Mouse (Mus musculus) thymus, postnatal 4 days (tissue): ENCODE data around the gene Gm38100.

Experiments used
- DNase-seq: peaks from one replicate; pipeline ENCODE4 v3.0.0; 2021

The Gm38100 gene

DNA sequence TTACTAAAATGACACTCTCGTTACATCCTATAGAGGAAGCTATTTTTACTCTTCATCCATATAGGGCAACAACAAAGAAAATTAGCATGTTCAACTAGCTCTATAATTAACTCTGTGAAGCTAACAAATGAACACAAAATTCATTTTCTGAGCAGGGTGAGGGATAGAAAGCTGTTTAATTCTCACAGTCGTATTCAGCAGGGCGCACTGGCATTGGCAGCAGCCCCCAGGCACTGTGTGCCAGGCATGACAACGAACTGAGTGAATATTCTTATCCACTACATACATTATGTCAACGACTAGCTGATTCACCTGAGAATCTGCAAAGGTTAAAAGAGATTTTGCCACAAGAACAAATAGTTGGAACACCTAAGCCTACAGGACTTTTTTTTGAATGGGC, 50.6 kb downstream of the Gm38100 start:
- no peak for DNase-seq
